Mouse (Mus musculus) kidney, embryonic 16.5 days (tissue): ENCODE data around the gene Tbc1d19. TPM values are rescaled to one million over a fixed set of nuclear protein-coding genes. Genes with fewer than 3 reads are reported as not detected.

Source experiments
- ATAC-seq: fragments of 200-750 bp; cut with Nextera tagmentation; 2 replicates; pipeline ENCODE4 v1.8.0; 2017; ENCODE audit warnings: moderate TSS enrichment; ENCODE audit not compliant: low FRiP score, low TSS enrichment
- H3K27ac ChIP-seq: fragments of 300-500 bp; sonication (generic); 2 replicates; pipeline ENCODE4 v1.5.1; 2014; ENCODE audit warnings: low read length
- H3K27me3 ChIP-seq: fragments of 300-500 bp; sonication (generic); 2 replicates; pipeline ENCODE4 v1.6.1; 2014; ENCODE audit warnings: low read length, control low read depth, mixed read lengths; ENCODE audit not compliant: insufficient read depth
- H3K36me3 ChIP-seq: fragments of 300-500 bp; sonication (generic); 2 replicates; pipeline ENCODE4 v1.6.1; 2014; ENCODE audit warnings: low read length, control low read depth, mixed read lengths; ENCODE audit not compliant: insufficient read depth
- H3K4me1 ChIP-seq: fragments of 300-500 bp; sonication (generic); 2 replicates; pipeline ENCODE4 v1.6.1; 2014; ENCODE audit warnings: low read length, control low read depth, mixed read lengths; ENCODE audit not compliant: insufficient read depth
- H3K4me2 ChIP-seq: fragments of 300-500 bp; sonication (generic); replicated peaks from 2 replicates; pipeline ENCODE4 v1.6.1; 2014; ENCODE audit warnings: low read depth, low read length
- H3K4me3 ChIP-seq: fragments of 300-500 bp; sonication (generic); 2 replicates; pipeline ENCODE4 v1.5.1; 2014; ENCODE audit warnings: mild to moderate bottlenecking, low read length
- H3K9ac ChIP-seq: fragments of 300-500 bp; sonication (generic); replicated peaks from 2 replicates; pipeline ENCODE4 v1.6.1; 2014; ENCODE audit warnings: low read length
- H3K9me3 ChIP-seq: fragments of 300-500 bp; sonication (generic); 2 replicates; pipeline ENCODE4 v1.6.1; 2016; ENCODE audit warnings: low read length, control low read depth
- WGBS: fragments of 180-500 bp; shearing (Covaris S2); extraction: QIAGEN DNeasy Blood & Tissue Kit; methylation state at CpG from one replicate; pipeline ENCODE4 v1.1.7; 2014; 5-methylcytosine and 5-hydroxymethylcytosine counted together
- polyA plus RNA-seq: library from polyadenylated mRNA; unstranded; fragments of >200 nt; fragmentation: Nextera tagmentation; extraction: Ambion mirVana; gene quantifications from 2 replicates; pipeline ENCODE4 v1.2.1, GENCODE M21; 2015

The Tbc1d19 gene
- polyA plus RNA-seq = 51.4 and 56.9 TPM in 2 replicates

DNA sequence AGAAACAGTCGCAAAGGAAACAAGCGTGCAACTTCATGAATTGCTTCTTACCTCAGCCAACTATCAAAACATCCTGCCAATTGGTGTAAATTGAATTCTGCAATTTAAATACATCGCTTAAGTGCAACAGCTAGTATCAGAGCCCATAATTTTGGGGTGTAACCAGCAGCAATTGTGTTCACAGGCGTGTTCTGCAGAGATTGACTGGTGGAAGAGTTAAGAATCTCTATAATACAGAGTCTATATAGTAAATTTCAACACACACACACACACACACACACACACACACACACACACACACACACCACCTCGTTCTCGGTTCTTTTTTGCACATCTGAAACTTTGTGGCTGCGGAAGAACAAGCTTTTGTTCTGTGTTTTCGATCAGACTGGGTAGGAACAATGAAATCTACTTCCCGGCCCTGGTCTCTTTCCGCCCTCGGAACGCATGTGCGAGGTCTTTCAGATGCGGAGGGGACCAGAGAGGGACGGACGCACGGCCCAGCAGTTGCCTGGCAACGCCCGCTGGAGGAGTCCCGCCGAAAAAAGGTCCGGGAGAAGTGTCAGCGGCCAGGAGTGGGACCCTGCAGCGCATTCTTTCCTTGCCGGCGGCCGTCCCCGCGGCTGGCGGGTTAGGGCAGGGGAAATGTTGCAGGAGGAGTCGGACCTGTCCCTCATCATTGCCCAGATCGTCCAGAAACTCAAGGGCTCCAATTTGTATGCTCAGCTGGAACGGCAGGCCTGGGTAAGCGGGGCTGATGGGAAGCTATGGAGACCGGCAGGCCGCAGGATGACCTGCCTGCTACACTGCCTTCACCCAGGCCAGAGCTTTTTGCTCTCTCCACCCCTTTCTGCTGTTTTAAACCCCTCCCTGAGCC lies at the start of gene Tbc1d19:
Gene Tbc1d19, plus strand, starts transcription at position 492 of the 877 bp plus-strand sequence.
- no peaks in the 10 kb centered on the region for H3K27me3 ChIP-seq
- H3K4me2 ChIP-seq = peak within 1 kb of the TSS; percentile 74
- WGBS = 7% methylated on average over 36 of the region's 36 CpGs
- H3K4me1 ChIP-seq = peaks cover 11% of the 10 kb centered on the region
- peak within 1 kb of the TSS; percentile 84 for H3K9ac ChIP-seq
- H3K36me3 ChIP-seq = no peaks in the 10 kb centered on the region
- peak within 1 kb of the TSS; percentile 34; the same call in 1 of the 2 replicates for H3K27ac ChIP-seq
- H3K4me3 ChIP-seq = peak within 1 kb of the TSS; percentile 95
- peak; percentile 99 for ATAC-seq
- no peaks in the 10 kb centered on the region for H3K9me3 ChIP-seq

- Histone ChIP-seq H3K27ac (peak overlapping the region; percentile 74; the same call in 1 of the 2 replicates), H3K9ac (no peak overlapping the region), H3K27me3 (no peaks in the 10 kb centered on the region), H3K36me3 (no peaks in the 10 kb centered on the region), H3K4me3 (no peak overlapping the region), H3K9me3 (no peaks in the 10 kb centered on the region), H3K4me2 (no peak overlapping the region), H3K4me1 (no peaks in the 10 kb centered on the region)
- peak; percentile 97 for ATAC-seq
- 77% methylated on average over 4 of the region's 4 CpGs for WGBS
Measured at GRCm38 (mm10) chr5:53759912-53760311, 49.5 kb upstream of the Tbc1d19 start.

DNA sequence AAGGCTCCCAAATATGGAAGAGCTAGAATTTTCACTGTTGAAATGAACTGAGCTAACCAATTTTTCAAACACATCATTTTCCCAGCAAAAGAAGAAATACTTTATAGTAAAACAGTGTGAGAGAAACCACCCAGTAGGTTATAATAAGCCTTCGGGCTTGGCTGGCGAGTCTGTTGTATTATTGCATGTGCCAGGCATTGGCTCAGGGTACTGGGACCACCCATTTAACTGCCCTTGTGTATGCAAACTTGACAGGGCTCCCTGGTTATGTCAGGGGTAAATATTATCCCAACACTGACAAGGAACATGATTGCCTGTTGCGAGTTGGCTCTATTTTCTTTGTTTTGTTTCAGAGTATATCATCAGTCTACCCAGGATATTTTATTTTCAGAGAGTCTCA lies 48.5 kb upstream of the Tbc1d19 start:
- H3K27ac ChIP-seq = peak overlapping the region; percentile 74; the same call in 1 of the 2 replicates
- no peak overlapping the region for H3K4me2 ChIP-seq
- H3K9ac ChIP-seq = no peak overlapping the region
- H3K36me3 ChIP-seq = no peaks in the 10 kb centered on the region
- no peaks in the 10 kb centered on the region for H3K27me3 ChIP-seq
- no peaks in the 10 kb centered on the region for H3K4me1 ChIP-seq
- H3K4me3 ChIP-seq = no peak overlapping the region
- no peaks in the 10 kb centered on the region for H3K9me3 ChIP-seq
- 87% methylated on average over 3 of the region's 3 CpGs for WGBS
- no peak for ATAC-seq

DNA sequence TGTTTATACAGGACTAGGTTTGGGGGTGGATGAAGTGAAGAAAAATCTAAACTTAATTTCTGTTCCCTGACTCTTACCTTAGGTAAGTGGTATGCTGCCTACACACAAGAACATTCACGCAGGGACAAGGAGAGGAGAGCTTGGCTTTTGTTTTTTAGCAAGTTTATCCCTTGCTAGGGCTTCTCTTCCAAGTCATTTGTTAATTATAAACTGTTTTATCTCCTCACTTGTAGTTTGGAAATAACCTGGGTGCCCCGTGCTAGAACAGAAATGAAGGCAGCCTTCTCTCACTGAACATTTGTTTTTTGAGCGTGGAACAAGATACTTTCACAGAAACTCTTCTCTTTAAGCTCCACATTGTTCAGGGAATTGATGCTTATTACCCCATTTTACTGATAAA lies 48.1 kb upstream of the Tbc1d19 start:
- H3K4me1 ChIP-seq = no peaks in the 10 kb centered on the region
- WGBS = 82% methylated on average over 3 of the region's 3 CpGs

GRCm38 (mm10) chr5:53784818-53785520 lies 24.4 kb upstream of the Tbc1d19 start:
- H3K9me3 ChIP-seq = no peaks in the 10 kb centered on the region
- no peaks in the 10 kb centered on the region for H3K36me3 ChIP-seq
- no peak overlapping the region for H3K4me2 ChIP-seq
- no peaks in the 10 kb centered on the region for H3K27me3 ChIP-seq
- H3K27ac ChIP-seq = no peak overlapping the region
- H3K4me3 ChIP-seq = no peak overlapping the region
- no peak for ATAC-seq
- no peaks in the 10 kb centered on the region for H3K4me1 ChIP-seq
- 66% methylated on average over 12 of the region's 12 CpGs for WGBS
- H3K9ac ChIP-seq = no peak overlapping the region

More for the DNA sequence above, 48.1 kb upstream of the Tbc1d19 start:
- H3K4me2 ChIP-seq = no peak overlapping the region
- H3K36me3 ChIP-seq = no peaks in the 10 kb centered on the region
- H3K4me3 ChIP-seq = no peak overlapping the region
- ATAC-seq = no peak
- H3K9ac ChIP-seq = no peak overlapping the region
- H3K9me3 ChIP-seq = no peaks in the 10 kb centered on the region
- no peaks in the 10 kb centered on the region for H3K27me3 ChIP-seq
- peak overlapping the region; percentile 74; the same call in 1 of the 2 replicates for H3K27ac ChIP-seq

- Histone ChIP-seq H3K9me3 (no peaks in the 10 kb centered on the region), H3K27me3 (0 out of 2 replicates have a peak, but pooled peaks cover 4% of the 10 kb centered on the region), H3K4me3 (no peak overlapping the region), H3K4me2 (no peak overlapping the region), H3K9ac (no peak overlapping the region), H3K4me1 (no peaks in the 10 kb centered on the region), H3K36me3 (no peaks in the 10 kb centered on the region), H3K27ac (no peak overlapping the region)
- 75% methylated on average over 2 of the region's 2 CpGs for WGBS
- no peak for ATAC-seq
Measured at GRCm38 (mm10) chr5:53801379-53801778, 8.0 kb upstream of the Tbc1d19 start.

- Histone ChIP-seq H3K4me3 (no peak overlapping the region), H3K27me3 (no peaks in the 10 kb centered on the region), H3K9ac (no peak overlapping the region), H3K4me2 (no peak overlapping the region), H3K27ac (no peak overlapping the region), H3K9me3 (no peaks in the 10 kb centered on the region), H3K36me3 (no peaks in the 10 kb centered on the region), H3K4me1 (no peaks in the 10 kb centered on the region)
- WGBS = 92% methylated on average over 7 of the region's 7 CpGs
- no peak for ATAC-seq
Measured at GRCm38 (mm10) chr5:53819711-53820110, 10.3 kb downstream of the Tbc1d19 start.

- Histone ChIP-seq H3K27ac (no peak overlapping the region), H3K4me1 (no peaks in the 10 kb centered on the region), H3K9me3 (no peaks in the 10 kb centered on the region), H3K9ac (no peak overlapping the region), H3K4me2 (no peak overlapping the region), H3K36me3 (peaks cover 4% of the 10 kb centered on the region; the same call in 1 of the 2 replicates), H3K27me3 (no peaks in the 10 kb centered on the region), H3K4me3 (no peak overlapping the region)
- 0 out of 2 replicates have a peak, but pooled peaks have one; percentile 35 for ATAC-seq
- WGBS = 50% methylated on average over 7 of the region's 7 CpGs
Measured at GRCm38 (mm10) chr5:53825886-53826285, 16.5 kb downstream of the Tbc1d19 start.

DNA sequence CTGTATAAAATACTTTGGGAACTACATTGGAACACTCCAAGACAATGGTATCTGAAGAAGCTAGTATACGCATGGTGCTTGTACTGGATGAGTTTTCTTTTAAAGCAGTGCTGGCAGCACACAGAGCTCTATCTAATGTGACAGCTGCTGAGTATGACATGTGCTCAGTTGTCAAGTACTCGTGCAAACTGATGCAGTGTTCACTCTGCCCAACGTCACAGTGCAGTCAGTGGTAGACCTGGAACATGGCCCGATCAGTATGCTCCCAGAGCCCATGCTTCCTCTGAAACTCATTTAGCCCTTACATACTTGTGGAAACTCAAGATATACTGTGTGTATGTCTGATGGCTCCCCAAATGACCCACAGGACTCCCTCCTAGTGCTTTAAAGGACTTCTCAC lies 25.1 kb downstream of the Tbc1d19 start:
- H3K36me3 ChIP-seq = peaks cover 7% of the 10 kb centered on the region; the same call in 1 of the 2 replicates
- H3K9me3 ChIP-seq = no peaks in the 10 kb centered on the region
- H3K4me3 ChIP-seq = no peak overlapping the region
- H3K4me1 ChIP-seq = no peaks in the 10 kb centered on the region
- no peaks in the 10 kb centered on the region for H3K27me3 ChIP-seq
- H3K4me2 ChIP-seq = no peak overlapping the region
- no peak overlapping the region for H3K9ac ChIP-seq
- no peak for ATAC-seq
- 97% methylated on average over 4 of the region's 4 CpGs for WGBS
- H3K27ac ChIP-seq = no peak overlapping the region
